Mouse (Mus musculus) testis, postnatal 10 days (tissue): ENCODE results near the gene Pik3ap1.
"Not testable (repeated sequence)": the region's sequence is repeated elsewhere in the genome, so short reads cannot be mapped to it uniquely, and the experiment has no call there.

Experiments used
- DNase-seq: peaks from one replicate; pipeline ENCODE4 v3.0.0; 2021; ENCODE audit warnings: low spot score

Gene Pik3ap1

DNA sequence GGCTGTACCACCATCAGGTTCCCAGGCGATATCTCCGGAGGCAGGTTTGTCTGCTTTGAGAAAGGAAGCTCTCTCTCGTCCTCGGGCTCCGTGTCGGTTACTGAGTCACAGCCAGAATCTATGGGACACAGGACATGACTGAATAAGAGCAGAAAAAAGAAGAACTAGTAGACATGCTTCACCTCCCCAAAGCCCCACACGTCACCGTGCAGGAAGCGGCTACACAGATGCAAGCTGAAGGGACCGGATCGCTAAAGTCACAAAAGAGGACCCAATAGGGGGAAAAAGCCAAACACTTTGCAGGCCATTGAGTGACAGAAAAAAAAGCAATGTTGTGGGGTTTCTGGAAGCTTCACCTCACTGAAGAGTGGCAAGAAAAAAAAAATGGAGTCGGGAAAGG is 52.7 kb downstream of the Pik3ap1 start:
- DNase-seq, result no peak

DNA sequence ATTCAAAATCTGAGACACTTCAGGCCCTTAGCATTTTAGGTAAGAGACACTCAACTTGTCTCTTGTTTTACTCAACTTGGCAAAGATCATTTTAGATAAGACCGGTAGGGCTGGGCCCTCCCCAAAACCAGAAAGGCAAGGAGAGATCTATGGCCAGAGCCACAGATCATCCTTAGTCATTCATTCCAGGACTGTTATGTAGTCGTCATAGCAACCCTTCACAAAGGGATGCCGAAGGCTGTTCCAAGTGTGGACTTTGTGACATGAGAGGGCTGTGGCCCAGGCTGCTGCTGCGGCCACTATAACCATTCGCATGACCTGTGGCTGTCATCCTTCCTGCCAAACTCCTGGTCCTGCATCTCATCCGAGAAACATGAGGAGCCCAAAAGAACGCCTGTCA is 54.5 kb downstream of the Pik3ap1 start:
- DNase-seq, result no peak

DNA sequence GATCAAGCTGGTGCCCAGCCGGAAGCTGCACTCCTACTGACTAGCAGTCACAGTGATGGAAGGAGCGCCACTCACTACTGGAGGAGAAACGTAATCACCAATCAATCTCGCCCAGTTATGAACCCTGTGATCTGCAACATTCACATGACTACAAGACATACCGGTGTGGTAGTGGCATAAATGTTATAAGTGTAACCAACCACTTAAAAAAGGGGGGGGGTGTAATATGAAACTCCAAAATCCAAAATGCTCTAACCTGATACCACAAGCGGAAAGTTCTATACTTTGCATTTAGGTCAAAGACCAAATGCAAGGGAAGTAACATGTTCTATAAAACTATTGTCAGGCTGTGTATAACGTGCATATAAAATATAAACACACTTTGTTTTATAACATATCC is 54.9 kb downstream of the Pik3ap1 start:
- DNase-seq, result no peak

DNA sequence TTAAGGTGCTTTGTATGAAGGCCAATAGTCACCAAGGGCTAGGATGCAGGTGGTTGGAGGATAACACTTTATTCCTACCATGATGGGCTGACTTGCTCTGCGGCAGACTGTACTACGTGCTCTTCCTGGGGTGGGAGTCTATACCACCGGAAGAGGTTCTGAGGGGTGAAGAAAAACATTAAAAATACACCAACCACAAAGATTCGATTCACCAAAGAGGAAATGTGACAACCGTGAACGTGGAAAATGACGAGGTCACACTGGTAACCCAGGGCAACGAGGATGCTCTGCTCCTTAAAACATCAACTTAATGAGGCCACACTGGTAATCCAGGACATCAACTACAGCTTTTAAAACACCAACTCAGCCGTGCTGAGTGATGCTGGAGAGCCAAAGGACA is 56.2 kb downstream of the Pik3ap1 start:
- DNase-seq, result no peak

DNA sequence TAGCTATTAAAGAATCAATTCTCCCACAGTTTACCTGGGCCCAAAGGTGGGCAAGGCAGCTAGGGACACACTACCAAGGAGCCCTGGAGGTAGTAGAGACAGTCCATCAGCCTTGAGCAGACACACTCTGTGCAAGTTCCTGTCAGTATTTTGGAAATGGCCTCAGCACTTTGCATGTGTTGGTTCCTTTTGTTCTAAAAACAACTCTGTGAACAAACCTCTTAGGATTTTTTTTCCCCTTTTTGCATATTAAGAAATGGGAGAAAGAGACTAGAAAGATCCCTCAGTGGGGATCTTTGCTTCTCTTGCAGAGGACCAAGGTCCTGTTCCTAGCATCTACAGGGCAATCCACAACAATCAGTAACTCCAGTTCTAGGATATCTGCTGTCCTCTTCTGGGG is 61.1 kb downstream of the Pik3ap1 start:
- DNase-seq, result no peak

DNA sequence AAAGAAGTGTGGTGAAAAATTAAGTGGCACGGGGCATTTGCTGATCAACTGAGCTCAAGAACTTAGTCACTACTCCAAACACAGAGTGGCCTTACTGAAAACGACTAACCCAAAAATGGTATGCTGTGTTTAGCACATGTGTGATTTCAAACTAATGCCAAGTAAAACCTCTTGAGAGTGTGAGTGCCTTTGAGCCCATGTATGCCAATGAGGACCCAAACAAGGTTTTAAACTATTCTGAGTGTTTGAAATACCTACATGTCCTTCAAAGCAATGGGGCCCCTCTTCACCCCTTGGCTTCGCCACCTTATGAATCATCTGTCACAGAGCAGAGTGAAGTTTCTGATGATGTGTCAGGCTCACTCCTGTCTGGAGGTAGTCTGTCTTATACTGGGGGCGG is 61.8 kb downstream of the Pik3ap1 start:
- no peak for DNase-seq

DNA sequence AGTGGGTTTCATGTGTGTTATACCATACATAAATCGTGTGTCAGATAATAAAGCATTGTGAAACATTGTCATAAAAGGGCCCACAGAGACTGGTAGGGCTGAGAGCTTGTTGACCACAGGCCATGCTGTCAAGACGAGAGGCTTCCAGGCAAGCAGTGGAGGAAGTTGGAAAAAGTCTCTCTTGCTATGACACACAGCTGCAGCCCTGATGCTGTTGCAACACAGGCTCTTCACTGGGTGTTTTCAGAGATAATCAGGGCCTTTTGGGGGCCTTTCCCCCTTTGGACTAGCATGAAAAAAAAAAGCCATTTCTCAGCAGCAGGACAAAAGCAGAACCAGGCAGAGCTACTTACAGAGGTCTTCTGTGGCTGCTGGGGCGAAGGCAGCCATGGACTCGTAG is 63.8 kb downstream of the Pik3ap1 start:
- DNase-seq, result no peak

DNA sequence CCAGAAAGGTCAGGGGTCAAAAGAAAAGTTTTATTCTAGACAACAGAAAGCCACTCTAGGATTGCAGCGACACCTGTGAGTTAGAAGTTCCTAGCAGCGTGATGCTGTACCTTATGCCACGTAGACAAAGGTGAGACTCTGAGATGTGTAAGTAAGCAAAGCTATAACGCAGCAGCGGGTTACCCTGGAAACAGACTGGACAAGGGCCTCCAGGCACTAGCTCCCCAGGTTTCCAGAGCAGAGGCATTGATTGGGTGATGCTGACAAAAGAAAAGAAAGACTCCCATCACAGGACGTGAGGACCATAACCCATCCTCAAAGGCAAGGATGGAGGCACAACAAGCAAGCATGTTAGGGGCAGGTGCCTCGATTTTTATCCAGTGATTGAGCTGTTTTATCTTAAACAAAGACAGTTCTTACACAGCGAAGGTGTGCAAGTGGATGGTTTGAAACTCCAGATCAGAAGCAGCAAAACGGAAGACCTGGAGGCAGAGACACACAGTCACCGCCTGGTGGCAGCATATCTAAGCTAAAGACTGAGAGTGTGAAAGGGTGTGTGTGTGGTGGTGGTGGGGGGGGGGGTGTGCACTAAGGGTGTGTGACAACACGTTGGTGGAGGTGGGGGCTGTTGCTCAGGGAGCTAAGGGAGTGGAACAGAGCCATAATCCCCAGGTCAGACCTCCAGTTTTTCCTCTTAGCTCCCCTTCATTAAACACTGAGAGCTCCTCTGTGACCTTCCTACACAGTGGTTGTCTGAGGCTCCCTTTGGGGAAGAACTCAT is 67.4 kb downstream of the Pik3ap1 start:
- DNase-seq, result peak; percentile 71

DNA sequence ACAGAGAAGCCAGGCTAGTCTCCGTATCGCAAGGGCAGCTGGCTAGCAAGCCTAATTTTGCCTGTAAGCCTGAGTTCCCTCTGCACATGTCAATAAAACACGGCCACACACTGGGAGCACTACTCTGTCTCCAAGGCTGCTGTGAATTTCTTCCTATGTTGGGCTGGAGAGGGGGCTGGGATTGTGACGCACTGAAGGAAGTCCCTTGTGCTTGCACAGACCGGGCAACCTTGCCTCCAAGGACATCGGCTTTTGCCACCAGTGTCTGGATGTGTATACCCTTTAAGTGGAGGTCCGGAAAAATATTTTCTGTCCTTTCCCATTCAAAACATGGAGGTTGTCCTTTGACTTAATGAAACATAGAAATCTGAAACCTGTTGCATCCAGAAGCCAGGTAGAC is 70.2 kb downstream of the Pik3ap1 start:
- no peak for DNase-seq

DNA sequence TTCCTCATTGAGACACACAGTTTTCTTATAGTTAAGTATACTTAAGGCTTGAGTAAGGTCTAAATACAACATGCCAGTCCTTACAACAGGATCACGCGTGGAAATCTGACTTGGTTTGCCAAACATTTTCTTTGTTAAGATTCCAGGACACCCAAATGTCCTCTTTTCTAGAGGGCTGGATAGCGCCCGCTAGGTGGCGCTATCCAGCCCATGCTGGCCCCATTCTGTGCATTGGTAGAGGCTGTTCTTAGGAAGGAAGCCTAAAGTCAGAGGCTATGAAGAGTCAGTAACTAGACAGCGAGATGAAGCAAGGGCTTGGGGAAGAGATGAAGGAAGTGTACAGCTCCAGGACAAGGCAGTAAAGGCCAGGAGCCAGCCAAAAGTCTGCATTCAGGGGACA is 71.2 kb downstream of the Pik3ap1 start:
- DNase-seq, result no peak

DNA sequence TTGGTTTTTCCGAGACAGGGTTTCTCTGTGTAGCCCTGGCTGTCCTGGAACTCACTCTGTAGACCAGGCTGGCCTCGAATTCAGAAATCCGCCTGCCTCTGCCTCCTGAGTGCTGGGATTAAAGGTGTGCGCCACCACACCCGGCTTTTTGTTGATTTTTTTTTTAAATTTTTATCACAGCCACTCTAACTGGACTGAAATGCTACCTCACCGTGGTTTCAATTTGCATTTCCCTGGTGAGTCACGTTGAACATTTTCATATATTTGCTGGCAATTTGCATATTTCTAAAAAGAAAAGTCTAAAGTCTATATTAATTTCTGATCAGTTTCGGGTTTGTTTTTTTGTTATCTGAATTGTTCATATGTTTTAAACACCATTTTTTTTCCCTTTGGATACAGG is 72.3 kb downstream of the Pik3ap1 start:
- not testable (repeated sequence) for DNase-seq

DNA sequence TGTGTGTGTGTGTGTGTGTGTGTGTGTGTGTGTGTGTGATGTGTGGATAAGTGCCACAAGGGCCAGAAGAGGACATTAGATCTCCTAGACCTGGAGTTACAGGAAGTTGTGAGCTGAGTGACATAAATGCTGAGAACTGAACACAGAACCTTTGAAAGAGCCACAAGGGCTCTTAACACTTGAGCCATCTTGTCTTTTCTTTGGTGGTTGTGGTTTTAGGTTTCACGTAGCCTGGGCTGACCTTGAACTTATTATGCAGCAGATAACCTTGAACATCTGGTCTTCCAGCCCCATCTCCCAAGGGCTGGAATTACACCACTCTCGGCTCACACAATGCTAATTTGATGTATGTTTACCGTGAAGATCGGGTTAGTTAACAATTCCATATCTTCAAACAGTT is 72.9 kb downstream of the Pik3ap1 start:
- DNase-seq, result no peak

DNA sequence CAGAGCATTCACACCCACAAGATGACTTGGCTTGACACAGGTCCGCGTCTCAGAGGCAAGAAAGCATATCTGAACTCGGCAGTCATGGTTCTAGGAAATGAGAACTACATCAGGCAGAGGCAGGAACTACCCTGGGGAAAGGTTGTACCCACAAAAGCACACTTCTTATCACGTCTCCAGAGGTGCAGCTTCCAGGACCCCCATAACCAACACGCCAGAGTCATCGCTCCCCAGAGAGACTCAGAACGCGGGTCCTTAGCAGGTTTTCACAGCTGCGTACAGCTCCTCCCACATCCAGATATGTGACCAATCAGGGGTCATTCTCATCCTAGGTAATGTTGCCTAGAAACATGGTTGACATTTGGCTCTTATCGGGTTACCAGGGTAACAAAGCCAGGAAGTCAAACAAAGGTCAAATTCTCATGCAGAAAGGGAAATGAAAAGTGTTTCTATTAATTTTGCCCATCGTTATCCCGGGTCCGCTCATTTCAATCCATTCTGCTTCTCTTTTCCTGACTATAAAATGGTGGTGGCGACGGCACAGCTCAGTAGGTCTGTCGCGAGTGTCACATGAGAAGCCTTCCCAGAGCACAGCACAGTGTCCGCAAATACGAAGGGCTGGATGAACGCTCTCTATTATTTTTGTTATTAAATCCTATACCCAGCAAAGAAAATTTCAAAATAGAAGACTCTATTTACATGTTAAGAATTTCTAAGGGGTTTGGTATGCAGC is 73.8 kb downstream of the Pik3ap1 start:
- no peak for DNase-seq

DNA sequence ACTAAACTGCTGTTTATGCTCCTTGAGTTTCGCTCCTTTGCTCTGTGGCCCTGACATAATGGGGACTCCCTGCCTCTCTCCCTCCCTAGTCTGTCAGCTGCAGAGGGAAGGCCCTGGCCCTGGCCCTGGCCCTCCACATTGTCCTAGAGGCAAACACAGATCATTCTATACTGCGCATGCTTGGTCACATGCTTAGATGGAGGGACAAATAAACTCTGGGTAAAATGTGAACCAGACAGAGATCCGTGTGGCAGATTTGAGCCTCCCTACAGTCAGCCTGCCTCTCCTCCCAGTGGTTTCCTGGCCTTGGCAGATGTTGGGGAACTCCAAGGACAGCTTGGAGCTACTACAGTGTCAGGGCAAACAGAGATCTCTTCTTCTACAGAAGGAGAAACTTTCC is 81.0 kb downstream of the Pik3ap1 start:
- no peak for DNase-seq

DNA sequence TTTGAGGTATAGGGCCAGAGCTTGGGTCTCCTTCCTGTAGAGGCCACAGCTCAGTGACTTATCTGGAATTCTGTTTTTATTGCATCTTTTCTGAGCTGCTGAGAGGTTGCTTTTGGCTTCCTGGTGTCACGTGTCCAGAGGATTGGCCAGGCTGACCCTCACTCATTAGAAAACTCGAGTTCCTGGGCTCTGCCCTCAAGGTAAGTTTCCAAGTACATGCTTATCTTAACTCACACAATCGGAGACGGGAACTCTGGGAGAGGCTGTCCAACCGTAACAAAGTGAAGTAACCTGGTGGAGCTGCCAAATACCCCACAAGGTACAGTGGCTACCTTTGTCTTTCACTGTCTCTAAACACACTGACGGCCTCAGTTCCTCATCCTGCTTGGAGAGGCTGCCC is 81.5 kb downstream of the Pik3ap1 start:
- DNase-seq, result no peak

DNA sequence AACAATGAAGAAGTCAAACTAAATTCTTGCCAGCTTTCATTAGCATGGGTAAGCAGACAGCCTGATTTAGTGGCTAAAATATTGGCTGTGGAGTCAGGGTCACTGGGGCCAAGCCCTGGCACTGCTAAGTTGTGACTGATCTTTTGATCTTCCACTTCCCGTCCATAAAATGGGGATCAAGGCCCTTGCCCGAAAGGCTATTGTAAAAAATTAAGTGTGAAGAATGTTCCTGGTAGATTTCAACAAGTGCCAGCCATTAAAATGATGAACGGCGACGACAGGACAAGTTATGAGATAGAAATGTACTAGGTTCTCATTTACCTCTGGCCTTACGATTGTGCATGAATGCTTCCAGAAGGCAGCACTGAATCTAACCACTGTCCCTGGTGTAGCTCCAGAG is 83.0 kb downstream of the Pik3ap1 start:
- DNase-seq, result no peak

DNA sequence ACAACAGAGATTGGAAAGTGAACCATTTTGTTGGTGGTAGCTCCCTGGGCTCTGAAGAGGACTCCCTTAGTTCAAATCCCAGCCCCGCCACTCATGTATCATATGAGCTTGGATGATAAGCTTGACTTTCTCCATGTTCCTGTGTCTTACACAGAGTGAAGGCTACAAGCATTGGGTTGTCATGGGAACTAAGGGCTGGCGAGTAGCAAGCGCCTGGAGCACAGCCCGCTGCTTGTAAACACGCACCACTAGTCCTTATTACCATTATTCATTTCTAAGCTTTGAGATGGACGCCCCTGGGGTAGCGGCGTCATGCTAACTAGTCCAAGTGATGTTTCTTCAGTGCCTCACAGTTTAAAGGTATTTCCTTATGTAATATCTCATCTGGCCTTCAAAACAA is 85.5 kb downstream of the Pik3ap1 start:
- DNase-seq, result no peak

DNA sequence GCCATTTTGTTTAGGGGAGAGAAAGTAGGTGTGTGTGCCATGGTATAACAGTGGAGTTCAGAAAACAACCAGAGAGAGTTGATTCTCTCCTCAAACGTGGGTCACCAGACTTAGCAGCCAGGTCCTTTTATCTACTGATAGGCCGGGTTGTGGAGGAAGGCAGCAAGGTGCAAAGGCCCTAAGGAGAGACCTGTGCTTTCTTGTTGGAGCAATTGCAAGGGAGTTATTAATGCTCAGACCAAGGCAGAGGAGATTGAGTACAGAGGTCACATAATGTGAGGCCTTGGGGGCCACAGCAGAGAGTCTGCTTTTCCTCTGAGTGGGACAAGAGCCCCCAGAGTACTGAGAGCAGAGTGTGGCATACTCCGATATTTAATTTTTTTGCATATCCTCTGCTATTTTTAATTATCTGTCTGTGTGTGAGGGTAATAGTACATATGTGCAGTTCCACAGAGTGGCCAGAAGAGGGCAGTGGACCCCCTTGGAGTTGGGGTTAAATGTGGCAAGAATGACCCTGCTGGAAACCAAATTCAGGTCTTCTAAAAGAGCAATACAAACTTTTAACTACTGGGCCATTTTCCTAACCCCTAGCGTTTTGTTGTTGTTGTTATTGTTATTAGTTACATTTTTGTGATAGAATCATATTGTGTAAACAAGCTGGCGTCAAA is 93.8 kb downstream of the Pik3ap1 start:
- DNase-seq, result no peak

DNA sequence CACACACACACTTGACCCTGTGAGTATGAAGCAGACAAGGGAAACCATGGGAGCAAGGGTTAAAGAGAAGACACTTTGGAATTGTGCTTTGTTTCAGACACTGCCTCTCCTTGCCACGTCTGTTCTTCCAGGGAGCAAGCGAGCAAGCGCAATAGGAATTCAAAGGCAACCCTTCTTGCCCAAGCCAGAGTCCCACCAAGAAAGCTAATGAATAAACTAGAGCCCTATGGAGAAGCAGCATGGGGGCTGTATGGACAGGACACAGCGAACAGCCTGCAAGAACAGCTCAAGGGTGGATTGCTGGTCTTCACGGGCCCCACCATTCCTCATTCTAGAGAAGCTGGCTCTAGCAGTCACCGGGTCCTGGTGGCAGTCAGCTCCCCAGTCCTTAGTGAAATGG is 96.3 kb downstream of the Pik3ap1 start:
- DNase-seq, result no peak

DNA sequence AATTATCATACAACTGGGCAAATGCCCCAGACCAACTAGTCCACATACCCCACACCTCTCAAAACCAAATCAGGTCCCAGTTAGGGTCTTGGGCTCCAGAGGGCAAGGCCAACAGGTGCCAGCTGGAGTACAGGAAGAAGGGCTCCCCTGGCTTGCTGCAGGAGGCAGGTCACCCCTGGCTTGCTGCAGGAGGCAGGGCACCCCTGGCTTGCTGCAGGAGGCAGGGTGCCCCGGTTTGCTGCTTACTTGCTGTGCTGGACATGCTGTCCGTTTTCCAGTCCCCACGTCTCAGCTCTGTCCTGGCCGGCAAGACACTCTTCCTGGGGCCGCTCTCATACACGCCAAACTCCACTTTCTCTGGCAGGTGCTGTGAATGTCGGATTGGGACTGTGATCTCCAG is 97.7 kb downstream of the Pik3ap1 start:
- no peak for DNase-seq

DNA sequence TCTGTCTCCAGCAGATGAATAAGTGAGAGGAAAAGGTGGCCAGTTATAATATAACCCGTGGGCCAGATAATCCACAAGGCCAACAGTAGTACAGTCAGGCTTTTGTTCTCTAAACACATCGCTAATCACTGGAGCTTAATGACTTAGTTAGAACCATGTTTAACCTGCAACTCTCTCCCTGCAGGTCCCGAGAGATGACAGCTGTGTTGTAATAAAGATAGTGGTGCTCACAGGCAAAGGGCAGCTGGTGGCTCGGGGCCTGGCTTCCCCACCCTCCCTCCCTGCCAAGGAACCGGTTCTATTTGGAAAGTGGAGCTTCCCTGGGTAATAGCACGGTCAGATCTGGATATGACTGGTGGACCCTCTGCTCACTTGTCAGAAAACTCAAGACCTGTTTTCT is 100.4 kb downstream of the Pik3ap1 start:
- no peak for DNase-seq

DNA sequence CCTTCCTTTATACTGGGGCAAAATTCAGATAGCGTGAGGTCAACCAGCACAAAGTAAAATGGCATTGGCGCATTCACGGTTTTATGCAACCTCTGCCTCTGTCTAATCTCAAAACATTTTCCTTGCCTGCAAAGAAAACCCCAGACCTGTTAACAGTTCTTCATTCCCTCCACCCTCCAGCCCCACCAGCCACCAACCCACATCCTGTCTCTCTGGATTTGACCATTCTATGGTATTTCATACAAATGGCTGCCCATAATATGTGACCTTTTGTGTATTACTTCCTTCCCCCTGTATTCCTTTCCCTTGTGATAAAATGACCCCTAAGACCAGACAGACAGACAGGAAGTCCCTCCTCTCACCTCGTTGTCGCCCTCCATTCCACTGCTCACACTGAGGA is 102.2 kb downstream of the Pik3ap1 start:
- no peak for DNase-seq

DNA sequence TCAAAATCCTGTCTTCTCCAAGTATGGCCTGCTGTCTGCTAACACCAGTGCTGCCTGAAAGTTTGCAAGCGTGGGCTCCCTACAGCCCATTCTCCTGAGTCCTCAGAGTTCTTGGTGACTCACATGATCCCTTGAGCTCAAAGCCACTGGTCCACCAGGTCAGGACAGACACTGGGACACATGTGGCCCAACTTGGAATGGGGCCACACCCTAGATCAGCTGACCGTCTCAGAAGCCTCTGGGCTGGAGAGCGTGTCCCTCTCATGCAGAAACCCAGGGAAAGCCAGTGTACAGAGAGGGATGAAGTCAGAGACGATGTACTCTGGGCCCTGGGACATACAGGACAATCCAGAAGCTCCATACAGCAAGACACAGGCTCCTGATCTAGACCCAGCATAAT is 102.7 kb downstream of the Pik3ap1 start:
- DNase-seq, result no peak
